Mouse (Mus musculus) liver, embryonic 15.5 days (tissue): ENCODE results near the gene Nfasc. TPM values are rescaled to one million over a fixed set of nuclear protein-coding genes. Genes with fewer than 3 reads are reported as not detected.

ENCODE experiments used
- ATAC-seq: fragments of 200-750 bp; cut with Nextera tagmentation; 2 replicates; pipeline ENCODE4 v1.8.0; 2017; ENCODE audit warnings: moderate number of reproducible peaks, mild to moderate bottlenecking, moderate library complexity; ENCODE audit not compliant: insufficient read depth
- H3K27ac ChIP-seq: fragments of 300-500 bp; sonication (generic); replicated peaks from 2 replicates; pipeline ENCODE4 v1.5.1; 2015; ENCODE audit warnings: mild to moderate bottlenecking, inconsistent platforms
- H3K27me3 ChIP-seq: fragments of 300-500 bp; sonication (generic); 2 replicates; pipeline ENCODE4 v1.6.1; 2015; ENCODE audit warnings: mild to moderate bottlenecking, inconsistent platforms
- H3K36me3 ChIP-seq: fragments of 300-500 bp; sonication (generic); replicated peaks from 2 replicates; pipeline ENCODE4 v1.6.1; 2015; ENCODE audit warnings: moderate library complexity, mild to moderate bottlenecking, inconsistent platforms
- H3K4me1 ChIP-seq: fragments of 300-500 bp; sonication (generic); replicated peaks from 2 replicates; pipeline ENCODE4 v1.6.1; 2015; ENCODE audit warnings: inconsistent platforms
- H3K4me2 ChIP-seq: fragments of 300-500 bp; sonication (generic); 2 replicates; pipeline ENCODE4 v1.6.1; 2015; ENCODE audit warnings: moderate library complexity, mild to moderate bottlenecking, inconsistent platforms
- H3K4me3 ChIP-seq: fragments of 300-500 bp; sonication (generic); replicated peaks from 2 replicates; pipeline ENCODE4 v1.5.1; 2015; ENCODE audit warnings: mild to moderate bottlenecking, inconsistent platforms
- H3K9ac ChIP-seq: fragments of 300-500 bp; sonication (generic); 2 replicates; pipeline ENCODE4 v1.6.1; 2015; ENCODE audit warnings: moderate library complexity, mild to moderate bottlenecking, inconsistent platforms
- H3K9me3 ChIP-seq: fragments of 300-500 bp; sonication (generic); replicated peaks from 2 replicates; pipeline ENCODE4 v1.6.1; 2016; ENCODE audit warnings: inconsistent platforms
- WGBS: fragments of 180-500 bp; shearing (Covaris S2); methylation state at CpG from one replicate; pipeline ENCODE4 v1.1.7; 2015; ENCODE audit warnings: mixed read lengths; ENCODE audit not compliant: insufficient replicate concordance; 5-methylcytosine and 5-hydroxymethylcytosine counted together
- polyA plus RNA-seq: library from polyadenylated mRNA; unstranded; fragments of >200 nt; fragmentation: Nextera tagmentation; extraction: Ambion mirVana; gene quantifications from 2 replicates; pipeline ENCODE4 v1.2.1, GENCODE M21; 2015

Gene Nfasc
- polyA plus RNA-seq, 1 experiment from 2014 or later, result 0.12 TPM

DNA sequence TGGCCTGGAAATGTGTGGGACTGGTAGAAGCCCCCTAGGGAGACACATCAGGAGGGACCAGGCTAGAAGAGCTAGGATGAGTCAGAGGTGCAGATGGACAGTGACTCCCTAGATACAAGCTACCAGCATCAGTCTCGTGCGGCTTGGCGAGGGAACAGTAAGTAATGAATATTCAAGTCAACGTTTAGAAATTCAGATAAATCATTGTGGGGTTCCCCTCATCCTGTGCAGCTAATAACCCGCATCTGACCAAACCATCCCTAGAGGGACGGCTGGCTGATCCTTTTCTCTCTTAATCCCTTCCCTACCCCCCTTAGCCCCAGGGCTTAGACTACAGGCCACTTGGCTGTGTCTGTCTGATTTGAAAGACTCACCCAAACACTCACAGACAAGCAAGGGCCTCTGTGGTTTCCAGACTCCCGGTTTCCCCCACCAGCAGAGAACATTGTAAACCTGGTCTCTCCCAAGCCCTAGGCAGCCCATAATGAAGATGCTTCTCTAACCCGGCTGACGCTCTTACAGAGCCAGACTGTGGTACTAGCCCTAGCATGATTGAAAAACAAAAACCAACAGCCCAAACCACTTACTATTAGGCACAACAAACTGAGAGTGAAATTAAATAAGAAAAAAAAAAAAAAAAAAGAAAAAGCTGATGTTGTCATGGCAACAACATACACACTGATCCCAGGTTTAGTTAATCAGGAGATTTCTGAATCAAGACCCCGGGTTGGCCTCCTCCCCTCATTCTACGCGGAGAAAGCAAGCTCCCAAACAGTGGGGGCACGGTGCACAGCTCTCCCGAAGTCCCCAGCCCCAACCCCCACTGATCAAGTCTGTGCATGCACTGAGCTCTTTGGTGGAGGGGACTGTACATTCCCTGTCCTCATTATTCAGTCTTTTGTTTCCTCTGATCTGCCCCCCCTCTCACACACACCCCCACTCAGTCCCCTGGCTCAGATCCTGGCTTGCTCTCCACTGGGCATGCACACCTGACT, 159.5 kb downstream of the Nfasc start:
- Histone ChIP-seq H3K36me3 (no peaks in the 10 kb centered on the region), H3K4me3 (no peak overlapping the region), H3K9me3 (no peaks in the 10 kb centered on the region), H3K4me1 (no peaks in the 10 kb centered on the region), H3K27ac (no peak overlapping the region), H3K4me2 (no peak overlapping the region), H3K9ac (no peak overlapping the region), H3K27me3 (no peaks in the 10 kb centered on the region)
- WGBS, result 66% methylated on average over 14 of the region's 14 CpGs
- ATAC-seq, result no peak

DNA sequence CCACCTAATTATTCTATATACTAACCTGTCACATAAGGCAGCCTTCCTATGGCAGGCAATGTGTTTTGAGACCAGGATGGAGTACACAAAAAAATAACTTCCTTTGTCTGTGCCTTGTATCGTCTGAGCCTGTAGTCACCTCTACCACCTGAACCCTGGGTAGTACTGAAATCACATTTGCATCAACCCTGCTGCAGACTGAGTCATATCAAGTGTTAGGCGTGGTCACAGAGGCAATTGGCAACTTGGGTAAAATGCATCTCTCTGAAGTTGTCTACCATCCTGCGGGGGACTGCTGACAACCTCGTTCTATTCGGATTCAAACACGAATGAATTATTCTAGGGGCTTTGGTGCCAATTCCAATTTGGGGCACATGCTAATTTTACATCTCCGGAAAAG, 161.5 kb downstream of the Nfasc start:
- ATAC-seq, result no peak
- 68% methylated on average over 7 of the region's 7 CpGs for WGBS
- no peaks in the 10 kb centered on the region for H3K36me3 ChIP-seq

DNA sequence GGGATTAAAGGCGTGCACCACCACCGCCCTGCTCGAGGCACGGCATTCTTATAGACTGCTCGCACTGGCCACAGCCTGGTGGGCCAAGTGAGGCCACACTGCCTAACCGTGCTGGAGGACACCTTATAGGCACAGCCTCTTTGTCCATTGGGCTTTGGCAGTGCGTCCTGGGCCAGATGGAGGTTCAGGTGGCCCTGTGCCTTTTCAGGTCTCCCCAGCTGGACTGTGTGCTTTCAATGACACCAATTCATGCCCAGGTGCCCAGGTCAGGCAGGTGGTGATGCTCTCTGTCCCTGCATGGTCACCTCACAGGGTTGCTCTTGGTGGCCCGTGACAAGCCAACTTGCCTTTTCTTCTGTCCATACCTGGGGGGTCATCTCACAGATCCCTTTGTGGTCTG, 164.8 kb downstream of the Nfasc start:
- no peak for ATAC-seq
- WGBS, result 77% methylated on average over 8 of the region's 8 CpGs
- no peak overlapping the region for H3K27ac ChIP-seq
- no peaks in the 10 kb centered on the region for H3K4me1 ChIP-seq
- H3K9ac ChIP-seq, result no peak overlapping the region
- H3K27me3 ChIP-seq, result no peaks in the 10 kb centered on the region
- no peak overlapping the region for H3K4me3 ChIP-seq
- no peaks in the 10 kb centered on the region for H3K36me3 ChIP-seq
- no peak overlapping the region for H3K4me2 ChIP-seq
- H3K9me3 ChIP-seq, result no peaks in the 10 kb centered on the region

More for the DNA sequence above, 161.5 kb downstream of the Nfasc start:
- H3K4me2 ChIP-seq, result no peak overlapping the region
- H3K27ac ChIP-seq, result no peak overlapping the region
- no peak overlapping the region for H3K4me3 ChIP-seq
- H3K9me3 ChIP-seq, result no peaks in the 10 kb centered on the region
- H3K9ac ChIP-seq, result no peak overlapping the region
- no peaks in the 10 kb centered on the region for H3K27me3 ChIP-seq
- no peaks in the 10 kb centered on the region for H3K4me1 ChIP-seq

DNA sequence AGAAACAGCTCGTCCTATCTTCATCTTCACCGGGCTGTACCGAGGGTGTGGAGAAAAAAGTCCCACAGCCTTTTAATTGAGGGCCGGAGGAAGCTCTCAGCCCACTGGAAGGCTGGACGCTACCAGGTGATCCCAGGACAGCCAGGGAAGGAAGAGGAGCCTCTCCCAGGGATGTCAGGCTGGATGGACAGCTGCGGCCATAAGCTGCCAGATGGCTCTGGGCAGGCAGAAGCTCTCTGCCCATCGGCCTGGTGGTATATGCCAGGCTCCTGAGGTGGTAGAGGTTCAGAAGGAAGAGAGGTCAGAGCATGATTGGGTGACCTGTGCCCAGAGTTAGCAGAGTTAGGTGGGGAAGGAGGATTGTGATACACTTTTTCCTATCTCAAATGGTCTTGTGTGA, 168.7 kb downstream of the Nfasc start:
- Histone ChIP-seq H3K36me3 (no peaks in the 10 kb centered on the region), H3K4me3 (no peak overlapping the region), H3K27ac (no peak overlapping the region), H3K27me3 (no peaks in the 10 kb centered on the region), H3K4me1 (no peaks in the 10 kb centered on the region), H3K4me2 (no peak overlapping the region), H3K9me3 (no peaks in the 10 kb centered on the region), H3K9ac (no peak overlapping the region)
- 67% methylated on average over 7 of the region's 7 CpGs for WGBS
- no peak for ATAC-seq

DNA sequence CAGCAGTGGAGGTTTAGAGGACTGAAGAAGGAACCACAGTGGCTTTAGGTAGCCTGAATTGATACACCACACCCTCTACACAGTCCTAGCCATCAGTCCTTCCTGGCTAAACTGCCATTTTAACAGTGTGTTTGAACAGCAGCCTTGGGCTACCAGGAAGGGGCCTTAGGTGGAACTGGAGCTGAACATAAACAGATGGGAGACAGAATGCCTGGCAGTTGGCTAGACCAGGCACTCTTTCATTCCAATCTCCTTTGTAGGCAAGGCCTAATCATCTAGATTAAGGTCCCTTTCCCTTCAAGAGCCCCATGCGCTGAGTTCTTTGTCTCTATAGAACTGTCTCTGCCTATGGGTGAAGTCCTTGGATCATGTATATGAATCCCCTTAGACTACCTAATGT, 170.0 kb downstream of the Nfasc start:
- 83% methylated on average over 1 of the region's 1 CpGs for WGBS
- H3K4me2 ChIP-seq, result no peak overlapping the region
- ATAC-seq, result no peak

DNA sequence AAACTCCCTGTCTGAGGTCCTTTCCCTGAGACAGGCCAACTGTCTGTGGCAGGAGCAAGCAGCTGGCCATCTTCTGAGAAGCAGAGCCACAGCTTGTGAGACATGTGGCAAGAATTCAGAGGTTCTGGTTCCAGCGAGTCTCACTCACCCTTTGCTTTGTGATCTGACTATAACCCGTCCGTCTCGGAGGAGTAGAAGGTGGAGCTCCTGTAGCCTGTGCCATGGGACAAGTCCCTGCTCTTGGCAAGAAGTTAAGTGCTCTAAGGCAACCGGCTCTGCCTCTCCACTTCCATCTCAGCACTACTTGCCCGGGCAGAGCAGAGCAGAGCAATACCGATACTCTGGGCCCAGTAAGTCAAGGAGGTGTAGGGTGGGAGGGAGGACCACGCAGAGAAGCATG, 170.7 kb downstream of the Nfasc start:
- ATAC-seq, result no peak
- H3K4me1 ChIP-seq, result no peaks in the 10 kb centered on the region
- H3K27ac ChIP-seq, result no peak overlapping the region
- no peak overlapping the region for H3K4me3 ChIP-seq
- H3K9ac ChIP-seq, result no peak overlapping the region
- H3K36me3 ChIP-seq, result no peaks in the 10 kb centered on the region
- H3K4me2 ChIP-seq, result no peak overlapping the region
- 0 out of 2 replicates have a peak, but pooled peaks cover 2% of the 10 kb centered on the region for H3K27me3 ChIP-seq
- WGBS, result 67% methylated on average over 8 of the region's 8 CpGs
- no peaks in the 10 kb centered on the region for H3K9me3 ChIP-seq

More for the DNA sequence above, 170.0 kb downstream of the Nfasc start:
- no peak overlapping the region for H3K27ac ChIP-seq
- no peaks in the 10 kb centered on the region for H3K4me1 ChIP-seq
- no peak overlapping the region for H3K9ac ChIP-seq
- H3K36me3 ChIP-seq, result no peaks in the 10 kb centered on the region
- no peaks in the 10 kb centered on the region for H3K9me3 ChIP-seq
- H3K4me3 ChIP-seq, result no peak overlapping the region
- H3K27me3 ChIP-seq, result 0 out of 2 replicates have a peak, but pooled peaks cover 2% of the 10 kb centered on the region

DNA sequence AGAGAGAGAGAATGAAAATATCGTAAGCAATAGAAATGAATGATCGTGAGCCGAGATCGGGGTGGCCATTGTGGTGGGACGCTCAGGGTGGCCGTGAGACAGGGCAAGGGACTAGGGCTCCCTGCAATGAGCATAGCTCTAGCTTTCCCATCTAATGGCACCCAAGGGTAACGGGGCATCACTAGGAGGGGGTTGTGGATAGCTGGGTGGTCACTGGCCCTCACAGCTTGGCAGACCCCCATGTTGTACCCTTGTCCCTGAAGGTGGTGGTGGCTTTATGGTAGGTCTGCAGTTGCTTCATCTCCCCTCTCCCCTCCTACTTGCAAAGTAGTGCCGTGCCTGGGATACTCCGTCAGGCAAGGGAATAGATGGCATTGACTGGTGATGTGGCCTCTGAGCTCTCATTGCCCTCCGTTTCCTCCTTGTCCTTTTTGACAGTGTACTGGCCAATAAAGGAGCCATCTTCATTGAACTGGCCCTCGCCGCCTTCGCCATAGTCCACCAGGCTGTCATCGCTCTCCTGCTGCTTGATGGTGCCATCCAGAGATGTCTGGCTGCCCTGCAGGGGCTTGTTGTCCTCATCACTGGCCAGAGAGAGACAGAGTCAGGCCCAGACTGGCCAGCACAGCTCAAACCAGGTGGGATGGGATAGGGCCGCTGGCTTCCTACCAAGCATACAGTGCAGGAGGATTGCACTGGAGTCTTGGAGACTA, 171.4 kb downstream of the Nfasc start:
- Histone ChIP-seq H3K36me3 (no peaks in the 10 kb centered on the region), H3K4me1 (no peaks in the 10 kb centered on the region), H3K9me3 (no peaks in the 10 kb centered on the region), H3K4me2 (no peak overlapping the region), H3K9ac (no peak overlapping the region), H3K27ac (no peak overlapping the region), H3K27me3 (0 out of 2 replicates have a peak, but pooled peaks cover 2% of the 10 kb centered on the region), H3K4me3 (no peak overlapping the region)
- ATAC-seq, result no peak
- 76% methylated on average over 15 of the region's 15 CpGs for WGBS

DNA sequence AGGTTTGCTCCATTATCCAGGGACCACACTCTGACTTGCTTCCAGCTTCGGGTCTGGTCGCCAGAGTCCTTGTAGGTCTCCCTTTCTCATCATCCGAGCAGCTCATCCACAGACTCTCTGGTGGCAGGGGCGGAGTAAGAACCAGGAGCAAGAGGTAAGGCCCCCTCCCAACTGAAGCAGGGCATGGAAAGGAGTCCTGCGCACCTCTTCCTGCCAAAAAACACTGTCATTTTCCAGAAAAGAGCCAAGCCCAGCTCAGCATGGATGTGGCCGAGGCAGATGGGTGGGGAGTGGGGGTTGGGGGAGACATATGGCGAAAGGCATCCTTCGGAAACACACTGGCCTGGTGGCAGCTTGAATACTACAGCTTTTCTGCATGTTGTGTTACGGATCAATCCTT, 172.1 kb downstream of the Nfasc start:
- Histone ChIP-seq H3K4me2 (no peak overlapping the region), H3K4me3 (no peak overlapping the region), H3K4me1 (no peaks in the 10 kb centered on the region), H3K36me3 (no peaks in the 10 kb centered on the region), H3K27ac (no peak overlapping the region), H3K27me3 (0 out of 2 replicates have a peak, but pooled peaks cover 2% of the 10 kb centered on the region), H3K9me3 (no peaks in the 10 kb centered on the region), H3K9ac (no peak overlapping the region)
- WGBS, result 58% methylated on average over 9 of the region's 9 CpGs
- no peak for ATAC-seq

DNA sequence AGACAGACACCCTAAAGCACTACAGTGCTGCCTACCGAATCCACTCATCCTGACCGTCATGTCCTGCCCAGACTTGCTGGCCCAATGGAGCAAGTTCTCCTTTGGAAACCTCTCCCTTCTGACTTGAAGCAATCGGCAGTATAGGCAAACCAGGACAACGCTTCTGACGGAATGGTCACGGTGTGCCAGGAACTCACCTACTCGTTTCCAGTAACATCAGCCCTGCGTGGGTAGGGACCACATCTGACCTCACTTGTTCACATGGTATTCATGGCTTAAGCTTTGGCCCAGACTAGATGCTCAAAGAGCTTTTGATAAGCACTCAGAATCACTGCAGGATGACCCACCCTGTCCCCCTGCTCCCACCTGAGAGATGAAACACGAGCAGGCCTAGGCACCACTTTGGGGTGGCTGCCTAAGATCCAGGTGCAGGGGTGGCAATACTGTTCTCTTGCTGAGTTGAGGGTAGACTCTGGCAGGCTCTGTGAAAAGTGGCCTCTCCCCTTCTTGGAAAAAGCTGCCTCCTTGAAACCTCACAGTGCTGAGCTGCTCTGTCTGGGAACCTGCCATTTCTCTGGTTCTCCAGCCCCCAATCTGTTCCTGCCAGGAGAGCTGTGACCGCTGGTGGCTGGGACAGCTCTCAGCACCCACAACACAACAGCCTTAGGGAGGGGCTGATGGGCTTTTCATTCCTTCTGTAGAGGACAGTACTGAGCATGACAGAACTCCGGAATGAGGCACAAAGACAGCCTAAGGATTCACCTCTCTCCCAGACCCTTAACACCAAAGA, 174.1 kb downstream of the Nfasc start:
- Histone ChIP-seq H3K4me2 (no peak overlapping the region), H3K36me3 (no peaks in the 10 kb centered on the region), H3K9me3 (no peaks in the 10 kb centered on the region), H3K27ac (no peak overlapping the region), H3K27me3 (0 out of 2 replicates have a peak, but pooled peaks cover 2% of the 10 kb centered on the region), H3K9ac (no peak overlapping the region), H3K4me3 (no peak overlapping the region), H3K4me1 (no peaks in the 10 kb centered on the region)
- no peak for ATAC-seq
- 67% methylated on average over 11 of the region's 11 CpGs for WGBS

DNA sequence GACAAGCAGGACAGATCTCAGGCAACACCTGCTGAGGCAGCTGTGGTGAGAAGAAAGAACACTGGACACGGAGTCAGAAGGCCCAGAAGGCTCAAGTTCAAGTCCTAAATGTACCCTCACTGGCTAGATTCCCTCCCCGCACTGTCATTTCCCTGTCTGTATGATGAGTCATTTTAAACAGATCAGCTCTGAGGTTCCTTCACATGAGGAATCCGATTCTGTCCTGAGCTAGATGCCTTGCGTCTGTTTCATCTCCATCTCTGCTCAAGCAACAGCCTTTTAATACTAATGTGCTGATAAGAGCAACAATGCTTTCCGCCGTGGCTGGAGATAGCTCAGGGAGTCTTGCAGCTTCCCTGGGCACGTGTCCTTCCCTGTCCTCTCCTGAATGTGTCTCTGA, 175.8 kb downstream of the Nfasc start:
- Histone ChIP-seq H3K4me1 (no peaks in the 10 kb centered on the region), H3K4me2 (no peak overlapping the region), H3K27ac (no peak overlapping the region), H3K4me3 (no peak overlapping the region), H3K27me3 (0 out of 2 replicates have a peak, but pooled peaks cover 5% of the 10 kb centered on the region), H3K36me3 (no peaks in the 10 kb centered on the region), H3K9ac (no peak overlapping the region), H3K9me3 (no peaks in the 10 kb centered on the region)
- WGBS, result 42% methylated on average over 7 of the region's 7 CpGs
- ATAC-seq, result no peak
